Mouse (Mus musculus) midbrain, embryonic 16.5 days (tissue): ENCODE data around the gene Vmn2r10. TPM values are rescaled to one million over a fixed set of nuclear protein-coding genes. Genes with fewer than 3 reads are reported as not detected.
"Not testable (repeated sequence)": the region's sequence is repeated elsewhere in the genome, so short reads cannot be mapped to it uniquely, and the experiment has no call there.

Experiments
- ATAC-seq: fragments of 200-750 bp; cut with Nextera tagmentation; 2 replicates; pipeline ENCODE4 v1.8.0; 2017; ENCODE audit warnings: moderate TSS enrichment
- H3K27ac ChIP-seq: fragments of 300-500 bp; sonication (generic); 2 replicates; pipeline ENCODE4 v1.5.1; 2014; ENCODE audit warnings: mild to moderate bottlenecking, low read length, mixed read lengths
- H3K27me3 ChIP-seq: fragments of 300-500 bp; sonication (generic); 2 replicates; pipeline ENCODE4 v1.6.1; 2014; ENCODE audit warnings: low read depth, low read length, mixed read lengths; ENCODE audit not compliant: control insufficient read depth, insufficient read depth
- H3K36me3 ChIP-seq: fragments of 300-500 bp; sonication (generic); 2 replicates; pipeline ENCODE4 v1.6.1; 2014; ENCODE audit warnings: mild to moderate bottlenecking, low read length, moderate library complexity, mixed read lengths; ENCODE audit not compliant: control insufficient read depth, insufficient read depth
- H3K4me1 ChIP-seq: fragments of 300-500 bp; sonication (generic); 2 replicates; pipeline ENCODE4 v1.6.1; 2014; ENCODE audit warnings: mild to moderate bottlenecking, low read length, mixed read lengths; ENCODE audit not compliant: control insufficient read depth, insufficient read depth
- H3K4me2 ChIP-seq: fragments of 300-500 bp; sonication (generic); 2 replicates; pipeline ENCODE4 v1.6.1; 2014; ENCODE audit warnings: mild to moderate bottlenecking, low read length, mixed read lengths
- H3K4me3 ChIP-seq: fragments of 300-500 bp; sonication (generic); 2 replicates; pipeline ENCODE4 v1.5.1; 2014; ENCODE audit warnings: low read depth, mild to moderate bottlenecking, low read length, moderate library complexity, mixed read lengths
- H3K9ac ChIP-seq: fragments of 300-500 bp; sonication (generic); 2 replicates; pipeline ENCODE4 v1.6.1; 2014; ENCODE audit warnings: low read depth, low read length, mixed read lengths
- H3K9me3 ChIP-seq: fragments of 300-500 bp; sonication (generic); replicated peaks from 2 replicates; pipeline ENCODE4 v1.6.1; 2014; ENCODE audit warnings: mild to moderate bottlenecking, low read length, mixed read lengths; ENCODE audit not compliant: control insufficient read depth, poor library complexity, severe bottlenecking
- WGBS: fragments of 180-500 bp; shearing (Covaris S2); extraction: QIAGEN DNeasy Blood & Tissue Kit; methylation state at CpG from one replicate; pipeline ENCODE4 v1.1.7; 2014; 5-methylcytosine and 5-hydroxymethylcytosine counted together
- polyA plus RNA-seq: library from polyadenylated mRNA; unstranded; fragments of >200 nt; fragmentation: Nextera tagmentation; extraction: Ambion mirVana; gene quantifications from 2 replicates; pipeline ENCODE4 v1.2.1, GENCODE M21; 2015

Gene Vmn2r10
- polyA plus RNA-seq = not detected in 2 replicates

- not testable (repeated sequence) for ATAC-seq, H3K27me3 ChIP-seq, H3K36me3 ChIP-seq, H3K27ac ChIP-seq, H3K4me1 ChIP-seq, H3K4me3 ChIP-seq, H3K9me3 ChIP-seq, H3K9ac ChIP-seq, H3K4me2 ChIP-seq
These were observed at the start of gene Vmn2r10 for GRCm38 (mm10) chr5:109006427-109006826. Gene Vmn2r10 (minus strand): TSS chr5:109006527.

GRCm38 (mm10) chr5:109055286-109055685 lies 49.0 kb upstream of the Vmn2r10 start:
- Histone ChIP-seq H3K4me3 (no peak overlapping the region), H3K36me3 (no peaks in the 10 kb centered on the region), H3K4me1 (no peaks in the 10 kb centered on the region), H3K9me3 (peaks cover 14% of the 10 kb centered on the region; the same call in 1 of the 2 replicates), H3K27ac (no peak overlapping the region), H3K27me3 (no peaks in the 10 kb centered on the region), H3K4me2 (no peak overlapping the region), H3K9ac (no peak overlapping the region)
- WGBS = 81% methylated on average over 1 of the region's 1 CpGs
- no peak for ATAC-seq

GRCm38 (mm10) chr5:109032591-109032990 lies 26.3 kb upstream of the Vmn2r10 start:
- Histone ChIP-seq H3K4me1 (no peaks in the 10 kb centered on the region), H3K4me3 (no peak overlapping the region), H3K36me3 (no peaks in the 10 kb centered on the region), H3K9me3 (peaks cover 8% of the 10 kb centered on the region; the same call in 1 of the 2 replicates), H3K9ac (no peak overlapping the region), H3K27ac (no peak overlapping the region), H3K27me3 (no peaks in the 10 kb centered on the region), H3K4me2 (no peak overlapping the region)
- no peak for ATAC-seq

GRCm38 (mm10) chr5:108988924-108989323 lies 17.4 kb downstream of the Vmn2r10 start:
- Histone ChIP-seq H3K36me3 (no peaks in the 10 kb centered on the region), H3K9me3 (peaks cover 25% of the 10 kb centered on the region; the same call in 1 of the 2 replicates), H3K4me2 (no peak overlapping the region), H3K4me3 (no peak overlapping the region), H3K27ac (no peak overlapping the region), H3K4me1 (no peaks in the 10 kb centered on the region), H3K9ac (no peak overlapping the region), H3K27me3 (no peaks in the 10 kb centered on the region)
- 81% methylated on average over 3 of the region's 3 CpGs for WGBS
- ATAC-seq = no peak

Other genes starting within 250 kb of the Vmn2r10 start
- gene Rnf212, start 231.5 kb downstream of the Vmn2r10 start, polyA plus RNA-seq = not detected in 2 replicates
- not detected in 2 replicates for gene Tmed11, start 211.2 kb downstream of the Vmn2r10 start, polyA plus RNA-seq
- gene Vmn2r8, start 197.7 kb downstream of the Vmn2r10 start, polyA plus RNA-seq = not detected in 2 replicates
- gene Vmn2r9, start 153.9 kb downstream of the Vmn2r10 start, polyA plus RNA-seq = not detected in 2 replicates
- not detected in 2 replicates for gene Vmn2r11, start 53.0 kb upstream of the Vmn2r10 start, polyA plus RNA-seq
- not detected in 2 replicates for gene Vmn2r12, start 91.4 kb upstream of the Vmn2r10 start, polyA plus RNA-seq
- not detected in 2 replicates for gene Vmn2r13, start 185.7 kb upstream of the Vmn2r10 start, polyA plus RNA-seq
- gene Vmn2r14, start 218.2 kb upstream of the Vmn2r10 start, polyA plus RNA-seq = not detected in 2 replicates